In genomic region chr3:133113281-133113680, GRCm38 (mm10) we compare ENCODE assay signal across 25 mouse cellular contexts.
"Had no signal": no experiment of that assay in that cellular context is flagged by ENCODE, and none has a peak within 500 bp of the region (broad histone marks: within the 10 kb centered on the region; RNA-seq: fewer than 3 reads in every experiment).

No protein-coding gene starts in this region.

- H3K27ac ChIP-seq: gastrocnemius, adult 2 months; heart, embryonic 13.5 days; heart, embryonic 15.5 days; hindbrain, embryonic 13.5 days; hindbrain, embryonic 15.5 days; hindbrain, postnatal 0 days; intestine, embryonic 15.5 days; left cerebral cortex, adult 2 months; limb, embryonic 15.5 days; liver, embryonic 12.5 days; liver, embryonic 14.5 days had no signal

- H3K9ac ChIP-seq: heart, embryonic 13.5 days; heart, embryonic 15.5 days; hindbrain, embryonic 13.5 days; hindbrain, embryonic 15.5 days; intestine, embryonic 15.5 days; limb, embryonic 15.5 days; liver, embryonic 12.5 days; liver, embryonic 14.5 days had no signal

- H3K4me3 ChIP-seq: gastrocnemius, adult 2 months; heart, embryonic 13.5 days; heart, embryonic 15.5 days; hindbrain, embryonic 13.5 days; hindbrain, embryonic 15.5 days; intestine, embryonic 15.5 days; left cerebral cortex, adult 2 months; limb, embryonic 15.5 days; liver, embryonic 12.5 days had no signal

- H3K27me3 ChIP-seq: heart, embryonic 13.5 days; heart, embryonic 15.5 days; hindbrain, embryonic 13.5 days; hindbrain, embryonic 15.5 days; intestine, embryonic 15.5 days; limb, embryonic 15.5 days; liver, embryonic 12.5 days had no signal

- H3K9me3 ChIP-seq: heart, embryonic 13.5 days; heart, embryonic 15.5 days; hindbrain, embryonic 13.5 days; hindbrain, embryonic 15.5 days; intestine, embryonic 15.5 days; limb, embryonic 15.5 days; liver, embryonic 12.5 days had no signal

- ATAC-seq: hindbrain, postnatal 0 days; intestine, embryonic 15.5 days; intestine, postnatal 0 days; liver, embryonic 12.5 days had no signal

- H3K4me1 ChIP-seq: heart, embryonic 13.5 days; heart, embryonic 15.5 days; hindbrain, embryonic 13.5 days; hindbrain, embryonic 15.5 days; intestine, embryonic 15.5 days; limb, embryonic 15.5 days; liver, embryonic 12.5 days had no signal

- H3K4me2 ChIP-seq: heart, embryonic 11.5 days; heart, embryonic 13.5 days; heart, embryonic 15.5 days; hindbrain, embryonic 13.5 days; hindbrain, embryonic 15.5 days; intestine, embryonic 15.5 days; limb, embryonic 15.5 days; liver, embryonic 12.5 days had no signal

- DNase-seq: gastrocnemius, adult 2 months; gastrocnemius, postnatal 10 days; gastrocnemius, postnatal 25 days; heart, adult 18-20 months; heart, postnatal 14 days; heart, postnatal 36 days; kidney, adult 18-20 months; kidney, adult 8-10 months; kidney, postnatal 10 days; kidney, postnatal 25 days; kidney, postnatal 4 days; layer of hippocampus, adult 9-11 months; lung, adult 18-20 months had no signal
